Mouse (Mus musculus): ENCODE data around the gene B3glct. TPM values are rescaled to one million over a fixed set of nuclear protein-coding genes. Genes with fewer than 3 reads are reported as not detected.

B3glct gene
- polyA plus RNA-seq, 1 experiment from 2014 or later, result 14.9 TPM

- H3K27ac ChIP-seq, result no peak overlapping the region
- 88% methylated on average over 6 of the region's 6 CpGs for WGBS
Measured at GRCm38 (mm10) chr5:149779740-149780139, 101.7 kb downstream of the B3glct start.

DNA sequence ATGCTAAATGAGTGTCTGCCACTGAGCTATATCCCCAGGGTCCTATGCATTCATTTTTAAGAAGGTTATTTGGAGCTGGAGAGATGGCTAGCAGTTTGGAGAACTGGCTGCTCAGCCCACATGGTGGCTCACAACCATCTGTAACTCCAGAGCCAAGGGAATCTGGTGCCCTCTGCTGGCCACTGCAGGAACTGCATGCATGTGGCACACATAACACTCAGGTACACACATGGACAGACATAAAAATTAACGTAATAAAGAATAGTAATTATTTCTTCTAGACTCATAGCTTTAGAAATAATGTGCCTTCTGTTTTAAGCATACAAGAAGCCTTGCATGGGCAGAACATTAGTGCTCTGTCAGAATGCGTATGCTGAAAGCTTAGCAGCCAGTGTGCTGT, 102.4 kb downstream of the B3glct start:
- no peak for DNase-seq (ENCODE audit: low spot score)
- WGBS, result 93% methylated on average over 2 of the region's 2 CpGs

More at GRCm38 (mm10) chr5:149779740-149780139, 101.7 kb downstream of the B3glct start:
- DNase-seq (ENCODE audit: low spot score), result no peak
- no peak overlapping the region for H3K4me3 ChIP-seq
- H3K36me3 ChIP-seq, result no peaks in the 10 kb centered on the region
- H3K4me1 ChIP-seq, result no peaks in the 10 kb centered on the region
- 0 out of 2 replicates have a peak, but pooled peaks cover under 1% of the 10 kb centered on the region for H3K27me3 ChIP-seq (ENCODE audit: insufficient read depth, poor library complexity, severe bottlenecking)
- peaks cover 4% of the 10 kb centered on the region; the same call in 1 of the 2 replicates for H3K9me3 ChIP-seq

DNA sequence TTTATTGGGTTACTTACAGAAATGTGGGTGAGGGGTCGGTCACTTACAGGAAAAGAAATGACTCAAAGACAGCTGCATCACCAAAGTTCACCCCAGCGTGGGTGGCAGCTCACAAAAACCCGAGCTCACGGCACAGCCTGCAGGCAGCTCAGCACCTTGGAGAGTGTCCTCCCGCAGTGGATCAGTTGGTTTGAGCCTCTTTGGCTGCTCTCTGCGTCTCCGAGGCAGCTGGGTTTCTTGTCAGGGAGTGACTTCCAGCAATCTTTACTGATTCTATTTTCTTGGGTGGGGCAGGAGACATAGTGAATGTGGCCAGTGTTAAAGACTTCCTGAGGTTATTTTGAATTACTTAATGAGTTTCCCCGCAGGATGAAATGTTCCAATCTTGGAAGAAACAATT, 112.1 kb downstream of the B3glct start:
- H3K9me3 ChIP-seq, result peaks cover 20% of the 10 kb centered on the region; the same call in 1 of the 2 replicates
- H3K4me3 ChIP-seq, result no peak overlapping the region
- H3K36me3 ChIP-seq, result no peaks in the 10 kb centered on the region
- no peaks in the 10 kb centered on the region for H3K27me3 ChIP-seq (ENCODE audit: insufficient read depth, poor library complexity, severe bottlenecking)
- no peak for DNase-seq (ENCODE audit: low spot score)
- H3K27ac ChIP-seq, result no peak overlapping the region
- WGBS, result 25% methylated on average over 8 of the region's 8 CpGs
- H3K4me1 ChIP-seq, result no peaks in the 10 kb centered on the region

More for the DNA sequence above, 102.4 kb downstream of the B3glct start:
- no peaks in the 10 kb centered on the region for H3K4me1 ChIP-seq
- peaks cover 4% of the 10 kb centered on the region; the same call in 1 of the 2 replicates for H3K9me3 ChIP-seq
- H3K27me3 ChIP-seq (ENCODE audit: insufficient read depth, poor library complexity, severe bottlenecking), result no peaks in the 10 kb centered on the region
- H3K27ac ChIP-seq, result no peak overlapping the region
- no peaks in the 10 kb centered on the region for H3K36me3 ChIP-seq
- H3K4me3 ChIP-seq, result no peak overlapping the region

GRCm38 (mm10) chr5:149810071-149810470, 132.0 kb downstream of the B3glct start:
- Histone ChIP-seq H3K4me3 (no peak overlapping the region), H3K36me3 (no peaks in the 10 kb centered on the region), H3K27ac (no peak overlapping the region), H3K9me3 (no peaks in the 10 kb centered on the region), H3K27me3 (ENCODE audit: insufficient read depth, poor library complexity, severe bottlenecking) (peaks cover 8% of the 10 kb centered on the region; the same call in 1 of the 2 replicates), H3K4me1 (no peaks in the 10 kb centered on the region; the same call in 1 of the 2 replicates)
- 59% methylated on average over 2 of the region's 2 CpGs for WGBS
- DNase-seq (ENCODE audit: low spot score), result no peak

GRCm38 (mm10) chr5:149811835-149812234, 133.8 kb downstream of the B3glct start:
- DNase-seq (ENCODE audit: low spot score), result no peak
- WGBS, result 43% methylated on average over 6 of the region's 6 CpGs
- Histone ChIP-seq H3K4me3 (no peak overlapping the region), H3K9me3 (no peaks in the 10 kb centered on the region), H3K27ac (no peak overlapping the region), H3K4me1 (no peaks in the 10 kb centered on the region; the same call in 1 of the 2 replicates), H3K27me3 (ENCODE audit: insufficient read depth, poor library complexity, severe bottlenecking) (peaks cover 12% of the 10 kb centered on the region; the same call in 1 of the 2 replicates), H3K36me3 (no peaks in the 10 kb centered on the region)

Other genes with a start within 250 kb of the B3glct start
- 0.58 and 0.78 TPM in 2 replicates for gene Tex26, start 238.6 kb upstream of the B3glct start, polyA plus RNA-seq (2016; fragmentation: Nextera tagmentation; extraction: Ambion mirVana)
- not detected in 2 replicates for gene Wdr95, start 149.6 kb upstream of the B3glct start, polyA plus RNA-seq (2016; fragmentation: Nextera tagmentation; extraction: Ambion mirVana)
- gene Hsph1, start 41.9 kb upstream of the B3glct start, polyA plus RNA-seq (2016; fragmentation: Nextera tagmentation; extraction: Ambion mirVana), result 59.0 and 82.7 TPM in 2 replicates